Mouse (Mus musculus) cerebellum, postnatal 10 days (tissue): ENCODE results near the gene Lmbrd1.
A peak's percentile ranks its signal among the peaks of the same experiment; 100 is the strongest.
"Not testable (repeated sequence)": the region's sequence is repeated elsewhere in the genome, so short reads cannot be mapped to it uniquely, and the experiment has no call there.

Experiments used
- DNase-seq, 2 experiments: peaks; one replicate each; pipeline ENCODE4 v3.0.0; 2021; ENCODE audit warnings: mixed read lengths in 2 of 2

Gene Lmbrd1

GRCm38 (mm10) chr1:24678205-24678917, at the start of gene Lmbrd1:
Lmbrd1 (plus strand) TSS chr1:24678630.
- DNase-seq: peak; percentile 98 to 99

- peak; percentile 63 to 77 for DNase-seq
Observed at GRCm38 (mm10) chr1:24633553-24634132, 44.8 kb upstream of the Lmbrd1 start.

GRCm38 (mm10) chr1:24650100-24650499, 28.3 kb upstream of the Lmbrd1 start:
- no peak for DNase-seq

- no peak for DNase-seq
Observed at GRCm38 (mm10) chr1:24659914-24660313, 18.5 kb upstream of the Lmbrd1 start.

DNA sequence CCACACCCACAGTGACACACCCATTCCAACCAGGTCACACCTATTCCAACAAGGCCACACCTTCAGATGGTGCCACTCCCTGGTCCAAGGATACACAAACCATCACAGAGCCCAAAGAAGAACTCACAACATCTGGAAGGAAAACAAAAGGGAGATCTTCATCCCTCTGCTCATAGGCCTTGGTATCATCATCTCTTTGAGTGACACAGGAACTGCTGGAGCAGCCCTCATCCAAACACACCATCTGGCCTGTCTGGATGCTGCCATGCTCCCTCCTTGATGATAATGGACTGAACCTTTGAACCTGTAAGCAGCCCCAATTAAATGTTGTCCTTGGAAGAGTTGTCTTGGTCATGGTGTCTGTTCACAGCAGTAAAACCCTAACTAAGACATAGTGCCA, 17.8 kb upstream of the Lmbrd1 start:
- DNase-seq: not testable (repeated sequence)

- peak; percentile 91 to 92 for DNase-seq
Observed at GRCm38 (mm10) chr1:24661551-24661950, 16.9 kb upstream of the Lmbrd1 start.

DNA sequence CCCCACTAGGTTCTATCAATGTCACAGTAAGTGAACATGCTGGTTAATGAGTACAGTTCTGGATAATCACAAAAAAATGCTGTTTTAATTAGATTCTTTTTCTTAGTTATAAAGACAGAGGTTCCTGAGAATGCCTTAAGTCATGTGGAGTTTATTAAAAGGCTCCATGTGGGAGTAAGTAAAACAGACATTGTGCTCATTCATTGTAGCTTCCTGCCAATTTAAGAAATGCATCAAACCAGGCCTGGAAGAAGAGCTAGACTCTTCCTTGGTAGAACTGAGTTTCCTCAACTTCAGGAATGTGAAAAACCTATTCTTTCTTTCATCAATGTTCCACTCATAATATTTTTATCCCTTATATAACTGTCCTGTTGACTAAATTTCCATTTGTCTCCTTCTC, 14.3 kb upstream of the Lmbrd1 start:
- no peak for DNase-seq

- DNase-seq: no peak
Observed at GRCm38 (mm10) chr1:24673231-24673630, 5.2 kb upstream of the Lmbrd1 start.

DNA sequence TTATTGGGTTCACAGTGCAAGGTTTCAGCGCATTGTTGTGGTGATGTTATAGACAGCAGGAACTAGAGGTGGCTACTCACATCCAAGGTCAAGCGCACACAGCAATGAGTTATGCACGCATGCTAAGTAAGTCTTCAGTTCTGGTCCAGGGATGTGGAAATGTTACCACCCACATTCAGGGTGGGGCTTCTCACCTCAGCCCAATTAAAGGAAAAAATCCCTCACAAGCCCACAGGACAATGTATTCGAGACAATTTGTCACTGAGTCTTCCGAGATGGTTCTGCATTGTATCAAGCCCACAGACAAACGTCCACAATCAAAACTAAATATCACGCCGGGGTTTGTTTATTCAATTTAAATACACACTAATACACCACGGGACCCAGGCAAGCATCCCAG, 724 bp upstream of the Lmbrd1 start:
- peak; percentile 27 to 62 for DNase-seq

GRCm38 (mm10) chr1:24679071-24679470, 641 bp downstream of the Lmbrd1 start:
- DNase-seq: no peak

GRCm38 (mm10) chr1:24680991-24681390, 2.6 kb downstream of the Lmbrd1 start:
- DNase-seq: no peak

DNA sequence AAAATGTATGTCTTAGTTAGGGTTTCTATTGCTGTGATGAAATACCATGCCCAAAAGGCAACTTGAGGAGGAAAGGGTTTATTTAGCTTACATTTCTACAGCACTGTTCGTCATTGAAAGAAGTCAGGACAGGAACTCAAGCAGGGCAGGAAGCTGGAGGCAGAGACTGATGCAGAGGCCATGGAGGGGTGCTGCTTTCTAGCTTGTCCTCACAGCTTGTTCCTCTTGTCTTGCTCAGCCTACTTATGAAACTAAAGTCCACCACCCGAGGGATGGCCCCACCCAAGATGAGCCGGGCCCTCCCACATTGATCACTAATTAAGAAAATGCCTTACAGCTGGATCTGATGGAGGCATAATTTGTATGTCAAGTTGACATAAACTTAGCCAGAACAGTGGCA, 3.5 kb downstream of the Lmbrd1 start:
- no peak for DNase-seq

- no peak for DNase-seq
Observed at GRCm38 (mm10) chr1:24683947-24684346, 5.5 kb downstream of the Lmbrd1 start.

DNA sequence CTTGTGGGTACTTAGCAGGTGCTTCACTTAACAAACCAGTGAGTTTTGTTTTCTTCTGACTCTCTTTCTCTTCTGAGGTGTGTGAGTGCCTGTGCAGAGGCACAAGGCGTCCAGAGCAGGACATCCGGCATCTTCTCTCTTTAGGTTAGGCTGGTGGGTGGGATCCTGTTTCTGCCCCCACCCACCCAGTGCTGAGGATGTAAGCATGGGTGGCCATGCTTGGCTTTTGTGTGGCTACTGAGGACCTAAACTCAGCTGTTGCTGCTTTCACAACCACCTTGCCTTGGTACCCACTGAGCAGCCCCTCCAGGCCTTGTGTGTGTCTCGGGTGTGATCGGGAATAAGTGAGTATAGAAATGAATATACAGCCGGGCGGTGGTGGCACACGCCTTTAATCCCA, 7.2 kb downstream of the Lmbrd1 start:
- no peak for DNase-seq

DNA sequence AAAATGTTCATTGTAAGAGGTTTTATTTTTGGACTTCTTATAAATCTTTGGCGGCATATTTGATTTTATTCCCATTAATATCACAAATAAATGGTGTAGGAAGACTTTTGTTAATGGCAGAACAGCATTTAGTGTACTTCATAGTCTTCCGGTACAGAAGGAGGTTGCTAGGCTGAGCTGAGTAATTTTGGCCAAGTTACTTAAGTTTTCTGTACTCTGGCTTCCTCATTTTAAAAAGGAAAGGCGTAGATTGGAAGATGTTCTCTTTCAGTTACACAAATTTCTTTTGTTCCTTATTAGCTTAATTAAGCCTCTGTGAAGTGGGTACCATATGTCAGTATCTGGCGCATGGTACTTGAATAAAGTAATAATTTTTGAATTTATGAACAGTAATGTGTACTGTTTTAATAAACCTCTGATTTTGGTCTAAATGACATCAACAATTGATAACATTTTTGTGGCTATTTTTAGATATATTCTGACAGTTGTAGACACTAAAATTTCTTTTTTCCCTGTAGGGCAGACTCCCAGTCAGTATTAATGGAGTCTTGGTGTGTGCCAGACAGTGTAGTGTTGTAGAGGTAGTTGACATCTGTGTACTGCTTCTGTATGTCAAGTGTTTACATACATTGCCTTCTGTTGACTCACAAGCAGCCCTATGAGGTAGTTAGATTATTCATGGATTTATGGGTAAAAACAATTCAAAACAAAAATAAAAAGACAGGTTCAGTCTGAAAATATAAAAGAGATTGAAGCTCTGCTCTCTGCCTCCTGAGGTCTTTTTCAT, 8.0 kb downstream of the Lmbrd1 start:
- DNase-seq: no peak

DNA sequence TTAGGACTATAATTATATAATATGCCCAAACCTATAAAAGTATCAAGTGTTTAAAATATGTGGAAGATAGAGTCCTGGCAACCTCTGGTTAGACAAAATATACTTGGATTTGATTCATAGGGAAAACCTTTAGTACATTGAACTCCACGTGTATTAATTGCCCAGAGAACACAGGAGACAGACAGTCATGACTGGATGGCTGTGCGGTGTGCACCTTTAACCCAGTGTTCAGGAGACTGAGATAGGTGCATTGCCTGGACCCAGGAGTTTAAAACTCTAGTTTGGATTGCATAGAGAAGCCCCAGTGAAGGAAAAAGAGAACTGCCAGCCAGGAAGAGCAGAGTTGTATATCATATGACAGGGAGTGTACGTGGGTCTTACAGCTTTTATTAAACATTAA, 19.2 kb downstream of the Lmbrd1 start:
- DNase-seq: no peak

- no peak for DNase-seq
Observed at GRCm38 (mm10) chr1:24698146-24698880, 19.9 kb downstream of the Lmbrd1 start.

- DNase-seq: no peak
Observed at GRCm38 (mm10) chr1:24699320-24699719, 20.9 kb downstream of the Lmbrd1 start.

GRCm38 (mm10) chr1:24700241-24700640, 21.8 kb downstream of the Lmbrd1 start:
- DNase-seq: no peak

DNA sequence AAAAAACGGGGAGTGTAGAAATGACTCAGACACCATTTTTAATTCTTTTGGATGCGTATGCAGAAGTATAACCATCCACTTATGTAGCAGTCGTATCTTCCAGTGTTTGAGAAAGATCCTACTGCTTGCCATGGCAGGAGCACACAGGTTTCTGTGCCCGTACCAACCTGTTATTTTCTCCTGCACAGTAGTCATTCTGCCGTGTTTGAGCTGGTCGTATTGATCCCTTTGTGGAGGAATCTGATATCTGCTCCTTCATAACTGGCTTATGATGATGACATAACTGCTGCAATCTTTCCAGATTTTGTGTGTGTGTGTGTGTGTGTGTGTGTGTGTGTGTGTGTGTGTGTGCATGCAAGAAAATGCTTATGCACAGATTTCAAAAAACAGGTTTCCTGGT, 25.4 kb downstream of the Lmbrd1 start:
- DNase-seq: no peak

GRCm38 (mm10) chr1:24716301-24716700, 37.9 kb downstream of the Lmbrd1 start:
- no peak for DNase-seq

- DNase-seq: peak in 1 of 2 experiments; percentile 49
Observed at GRCm38 (mm10) chr1:24719621-24720020, 41.2 kb downstream of the Lmbrd1 start.

DNA sequence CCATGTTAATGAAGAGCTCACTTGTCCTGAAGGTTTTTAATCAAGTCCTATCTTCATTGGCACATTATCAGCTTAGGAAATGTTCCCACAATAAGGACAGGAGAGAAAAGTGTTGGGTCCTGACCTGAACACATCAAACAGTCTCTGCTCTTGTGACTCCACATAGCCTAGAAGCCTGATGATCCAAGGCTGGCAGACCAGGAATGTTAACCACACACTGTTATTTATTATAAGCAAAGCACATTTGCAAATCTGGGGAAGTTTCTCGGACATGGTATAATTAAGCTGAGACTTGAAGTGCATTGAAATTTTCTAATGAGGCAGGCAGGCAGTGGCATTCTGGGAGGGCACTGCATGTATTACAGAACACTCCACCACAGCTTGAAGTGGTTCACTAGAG, 41.8 kb downstream of the Lmbrd1 start:
- DNase-seq: no peak
